Mouse (Mus musculus) ES-E14 (cell line): Measurements from ENCODE around the gene Ugt1a8. TPM values are rescaled to one million over a fixed set of nuclear protein-coding genes. Genes with fewer than 3 reads are reported as not detected.

ENCODE experiments used
- DNase-seq: peaks from one replicate; pipeline ENCODE4 v3.0.0-alpha.2; 2013; ENCODE audit warnings: low read depth, low spot score
- H3K27ac ChIP-seq: 2 replicates; pipeline ENCODE4 v1.5.1; 2012; ENCODE audit warnings: low read depth, mild to moderate bottlenecking, low read length, moderate library complexity, mixed read lengths; ENCODE audit not compliant: poor library complexity, insufficient read depth, severe bottlenecking
- H3K36me3 ChIP-seq: 2 replicates; pipeline ENCODE4 v1.6.1; 2012; ENCODE audit warnings: mild to moderate bottlenecking, low read length, moderate library complexity, mixed read lengths; ENCODE audit not compliant: control insufficient read depth, poor library complexity, insufficient read depth, severe bottlenecking
- H3K4me1 ChIP-seq, 2 experiments: fragments of 150-350 bp in 1 of 2; sonication (generic) in 1 of 2; 2 replicates each; pipeline ENCODE4 v1.6.1; 2012; ENCODE audit warnings: low read length in 2 of 2, mild to moderate bottlenecking in 1 of 2, mixed read lengths in 1 of 2; ENCODE audit not compliant: control insufficient read depth in 2 of 2, insufficient read depth in 2 of 2, poor library complexity in 1 of 2
- H3K4me3 ChIP-seq, 2 experiments: fragments of 150-350 bp in 1 of 2; sonication (generic) in 1 of 2; 2 replicates each; pipeline ENCODE4 v1.5.1; 2012; ENCODE audit warnings: low read length in 2 of 2, low read depth in 1 of 2, mild to moderate bottlenecking in 1 of 2, mixed read lengths in 1 of 2; ENCODE audit not compliant: insufficient read depth in 1 of 2, poor library complexity in 1 of 2, severe bottlenecking in 1 of 2
- H3K9ac ChIP-seq: 2 replicates; pipeline ENCODE4 v1.6.1; 2012; ENCODE audit warnings: low read depth, mild to moderate bottlenecking, low read length, mixed read lengths; ENCODE audit not compliant: poor library complexity, insufficient read depth, severe bottlenecking
- H3K9me3 ChIP-seq: fragments of 150-350 bp; sonication (generic); 2 replicates; pipeline ENCODE4 v1.6.1; 2012; ENCODE audit warnings: low read depth, mild to moderate bottlenecking, low read length; ENCODE audit not compliant: control insufficient read depth, insufficient read depth
- CHD2 ChIP-seq: IDR thresholded peaks from 2 replicates; pipeline ENCODE4 v1.6.1; 2014; ENCODE audit warnings: mild to moderate bottlenecking, low read depth, low read length, inconsistent platforms
- HCFC1 ChIP-seq: IDR thresholded peaks from 2 replicates; pipeline ENCODE4 v1.6.1; 2012; ENCODE audit warnings: low read length, inconsistent platforms, borderline replicate concordance; ENCODE audit not compliant: insufficient read depth
- MAFK ChIP-seq: IDR thresholded peaks from 2 replicates; pipeline ENCODE4 v1.6.1; 2014; ENCODE audit warnings: mild to moderate bottlenecking, low read depth, low read length, inconsistent platforms; ENCODE audit not compliant: insufficient read depth
- ZC3H11A ChIP-seq: IDR thresholded peaks from 2 replicates; pipeline ENCODE4 v1.6.1; 2012; ENCODE audit warnings: low read depth, mild to moderate bottlenecking, inconsistent platforms, low read length, borderline replicate concordance
- ZNF384 ChIP-seq: IDR thresholded peaks from 2 replicates; pipeline ENCODE4 v1.6.1; 2012; ENCODE audit warnings: low read depth, low read length, inconsistent platforms
- in situ Hi-C, 2 experiments: fragments of 600-800 bp; cut with MboI; formaldehyde crosslinking; loops; one replicate each; pipeline ENCODE4 v1.15.1; 2025; ENCODE audit warnings: low sequenced_read_pairs in 2 of 2, inconsistent platforms in 1 of 2; ENCODE audit not compliant: unreplicated experiment in 2 of 2
- total RNA-seq: library from RNA; depleted of rRNA; stranded (reverse); fragments of 300-350 nt; gene quantifications from 2 replicates; pipeline ENCODE4 v1.2.3, GENCODE M21; 2012

Ugt1a8 gene
- total RNA-seq, 1 experiment: not detected

DNA sequence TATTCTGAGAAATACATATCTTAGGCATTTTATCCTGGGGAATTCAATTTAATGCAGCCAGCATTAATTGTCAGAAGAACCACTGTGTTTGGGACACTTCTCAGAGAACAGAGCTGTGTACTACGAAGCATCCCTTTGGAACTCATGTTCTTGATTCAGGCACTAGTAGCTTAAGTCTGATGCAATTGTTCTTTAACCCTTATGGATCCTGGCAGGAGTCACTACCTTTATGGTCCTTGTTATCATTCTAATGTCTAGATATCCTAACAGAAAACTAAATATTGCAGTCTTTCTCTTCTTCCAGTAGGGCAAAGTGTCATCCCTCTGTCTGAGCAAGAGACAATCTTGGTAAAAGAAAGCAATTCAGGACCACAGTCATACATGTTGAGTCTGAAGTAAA lies 125.4 kb downstream of the Ugt1a8 start:
- no peak for DNase-seq
- H3K9me3 ChIP-seq: no peaks in the 10 kb centered on the region
- no peak overlapping the region for H3K9ac ChIP-seq
- no peaks in the 10 kb centered on the region for H3K4me1 ChIP-seq
- H3K27ac ChIP-seq: no peak overlapping the region
- TF ChIP-seq ZNF384 (no peak), HCFC1 (no peak)
- H3K4me3 ChIP-seq: no peak overlapping the region
- in situ Hi-C loops: no loop called here
- no peaks in the 10 kb centered on the region for H3K36me3 ChIP-seq

DNA sequence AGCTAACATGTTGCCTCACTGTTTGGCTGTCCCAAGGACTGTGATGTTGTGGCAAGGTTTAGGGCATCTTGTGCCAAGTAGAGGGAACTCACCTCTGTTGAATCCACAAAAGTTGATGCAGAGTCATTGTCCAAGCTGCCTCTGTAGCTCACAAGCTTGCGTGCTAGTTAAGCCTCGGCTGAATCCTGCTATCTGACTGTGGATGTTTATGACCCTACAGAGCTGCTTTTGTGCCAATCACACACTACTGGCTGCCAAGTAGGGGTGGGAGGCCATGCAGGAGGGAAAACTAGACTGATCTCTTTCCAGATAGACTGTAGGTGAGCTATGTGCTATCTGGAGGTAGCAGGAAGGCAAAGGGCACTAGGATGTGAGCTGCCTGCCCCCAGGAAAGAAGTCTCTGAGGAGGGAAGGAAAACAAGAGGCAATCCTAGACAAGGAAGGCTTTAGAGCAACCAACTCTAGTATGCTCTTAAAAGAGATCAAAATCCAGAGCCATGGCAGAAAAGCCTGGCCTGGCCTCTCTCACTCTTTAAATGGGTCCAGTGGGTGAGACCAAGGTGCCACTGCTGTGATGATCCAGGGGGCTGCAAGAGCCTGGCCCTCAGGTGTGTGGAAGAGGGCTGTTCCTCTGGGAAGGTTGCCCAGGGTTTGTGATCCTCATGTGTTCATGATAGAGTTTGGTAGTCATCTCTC lies 126.3 kb downstream of the Ugt1a8 start:
- no peak for DNase-seq
- Histone ChIP-seq H3K9me3 (no peaks in the 10 kb centered on the region), H3K36me3 (no peaks in the 10 kb centered on the region), H3K4me1 (no peaks in the 10 kb centered on the region), H3K9ac (no peak overlapping the region), H3K27ac (no peak overlapping the region), H3K4me3 (no peak overlapping the region)
- in situ Hi-C loops: no loop called here
- TF ChIP-seq HCFC1 (no peak), CHD2 (no peak), ZNF384 (no peak), MAFK (no peak), ZC3H11A (no peak)

GRCm38 (mm10) chr1:88214462-88214952 lies 126.9 kb downstream of the Ugt1a8 start:
- no peaks in the 10 kb centered on the region for H3K9me3 ChIP-seq
- no peak overlapping the region for H3K27ac ChIP-seq
- no peak for TF ChIP-seq MAFK
- no peak for TF ChIP-seq ZC3H11A
- no peak for TF ChIP-seq CHD2
- no peak for TF ChIP-seq ZNF384
- TF ChIP-seq HCFC1: no peak
- no peaks in the 10 kb centered on the region for H3K36me3 ChIP-seq
- H3K4me3 ChIP-seq: no peak overlapping the region
- in situ Hi-C loops: no loop called here
- no peak for DNase-seq
- H3K9ac ChIP-seq: no peak overlapping the region
- H3K4me1 ChIP-seq: no peaks in the 10 kb centered on the region

- no peak for TF ChIP-seq ZNF384
- TF ChIP-seq ZC3H11A: no peak
- TF ChIP-seq CHD2: no peak
- TF ChIP-seq HCFC1: no peak
- TF ChIP-seq MAFK: no peak
- DNase-seq: no peak
- in situ Hi-C loops: no loop called here
- Histone ChIP-seq H3K9me3 (no peaks in the 10 kb centered on the region), H3K36me3 (no peaks in the 10 kb centered on the region), H3K4me3 (no peak overlapping the region), H3K9ac (no peak overlapping the region), H3K4me1 (no peaks in the 10 kb centered on the region), H3K27ac (no peak overlapping the region)
Measured at GRCm38 (mm10) chr1:88215466-88216380, 128.1 kb downstream of the Ugt1a8 start.

DNA sequence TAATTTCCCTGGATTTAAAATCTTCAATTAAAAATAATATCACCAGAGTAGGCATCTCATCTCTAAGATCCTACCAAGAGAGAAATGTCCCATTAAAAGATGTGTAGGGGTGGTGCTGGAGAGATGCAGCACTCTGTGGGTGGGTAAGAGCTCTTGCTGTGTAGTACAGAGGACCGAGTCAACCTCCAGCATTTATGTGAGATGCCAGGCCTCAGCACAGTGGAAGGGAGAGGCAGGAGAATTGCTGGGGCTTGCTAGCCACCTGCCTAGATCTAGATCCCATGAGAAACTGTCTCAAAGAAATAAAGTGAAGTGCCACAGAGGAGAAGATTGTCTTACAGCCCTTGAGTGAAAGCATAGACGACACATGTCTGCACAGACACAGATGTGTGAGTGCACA lies 128.9 kb downstream of the Ugt1a8 start:
- in situ Hi-C loops: no loop called here
- H3K4me1 ChIP-seq: no peaks in the 10 kb centered on the region
- H3K9me3 ChIP-seq: no peaks in the 10 kb centered on the region
- no peak for DNase-seq
- no peaks in the 10 kb centered on the region for H3K36me3 ChIP-seq
- H3K9ac ChIP-seq: no peak overlapping the region
- no peak for TF ChIP-seq HCFC1
- H3K27ac ChIP-seq: no peak overlapping the region
- no peak overlapping the region for H3K4me3 ChIP-seq
